Mouse (Mus musculus) left cerebral cortex, adult 8-10 months (tissue): ENCODE data around the gene Ptprcap. TPM values are rescaled to one million over a fixed set of nuclear protein-coding genes. Genes with fewer than 3 reads are reported as not detected.

Source experiments
- DNase-seq, 2 experiments: peaks; one replicate each; pipeline ENCODE4 v3.0.0; 2022; ENCODE audit warnings: low spot score in 2 of 2
- total RNA-seq, 4 experiments: library from RNA; stranded (reverse); gene quantifications; 2 replicates each; pipeline ENCODE4 v1.2.4; 2022

The Ptprcap gene
- total RNA-seq, 4 experiments from 2014 or later: 1.6 to 2.2 (median 1.8) TPM

DNA sequence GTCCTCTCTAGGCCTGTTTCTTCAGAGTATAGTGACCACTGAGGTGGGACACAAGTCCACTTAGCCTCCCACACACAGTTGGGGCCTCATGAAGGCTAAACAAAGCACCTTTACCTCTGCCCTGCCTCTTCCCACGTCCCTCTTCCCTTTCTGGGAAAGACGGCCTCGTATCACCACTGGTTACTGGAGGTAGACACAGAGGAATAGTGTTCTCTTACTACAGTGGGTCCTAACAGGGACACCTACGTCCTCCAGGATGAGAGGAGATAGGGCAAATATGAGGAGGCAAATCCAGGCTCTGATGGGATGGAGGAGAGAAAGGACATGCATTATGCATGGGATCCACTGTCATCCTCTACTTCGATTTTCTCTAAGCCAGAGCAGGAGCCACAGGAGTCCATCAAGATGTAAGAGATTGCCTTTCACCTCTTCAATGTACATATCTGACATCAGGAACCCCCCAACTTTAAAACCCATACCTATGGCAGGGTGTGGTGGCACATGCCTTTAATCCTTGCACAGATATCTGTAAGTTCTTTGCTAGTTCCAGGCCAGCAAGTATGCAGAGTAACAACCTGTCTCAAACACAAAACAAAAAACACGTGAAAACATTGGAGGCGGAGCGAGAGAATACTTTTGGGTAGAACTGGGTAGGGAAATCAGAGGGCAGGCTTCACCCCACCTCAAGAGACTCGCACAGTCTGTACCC lies 5.5 kb upstream of the Ptprcap start:
- no peak for DNase-seq

DNA sequence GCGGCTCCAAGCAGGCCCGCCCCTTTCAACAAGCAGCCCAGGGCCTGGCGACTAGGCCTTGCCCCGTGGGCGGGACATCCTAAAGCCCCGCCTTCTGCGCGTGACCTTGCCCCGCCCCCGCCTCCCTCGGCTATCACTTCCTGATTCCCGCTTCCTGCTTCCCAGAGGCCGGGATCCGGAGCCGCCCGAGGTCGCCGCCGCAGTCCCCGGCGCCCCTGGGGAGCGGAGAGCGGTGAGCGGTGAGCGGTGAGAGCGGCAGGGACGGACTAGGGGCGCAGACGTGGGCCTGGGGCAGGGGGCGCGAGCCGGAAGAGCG lies 5.0 kb upstream of the Ptprcap start, which contains the start of gene Coro1b:
Gene Coro1b, plus strand, starts transcription at position 129 of the 316 bp plus-strand sequence.
- peak; percentile 85 to 92 for DNase-seq

DNA sequence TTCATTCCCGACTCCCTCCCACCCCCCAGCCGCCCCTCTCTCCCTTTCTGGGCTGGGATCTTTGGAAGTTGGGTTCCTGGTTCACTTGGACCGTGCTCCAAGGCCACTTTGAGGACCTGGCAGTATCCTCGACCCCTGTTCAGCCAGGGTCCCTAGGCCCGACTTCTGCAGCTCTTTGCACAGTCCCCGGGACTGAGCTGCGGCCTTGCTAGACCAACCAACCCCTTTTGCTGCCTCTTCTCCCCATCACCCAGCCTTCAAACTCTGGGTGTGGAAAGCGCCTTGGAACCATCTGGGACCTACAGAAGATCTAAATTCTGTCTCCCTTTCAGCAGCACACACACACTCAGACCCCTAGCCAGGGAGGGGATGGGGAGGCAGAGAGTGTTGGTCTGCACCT lies 4.6 kb upstream of the Ptprcap start:
- no peak for DNase-seq

DNA sequence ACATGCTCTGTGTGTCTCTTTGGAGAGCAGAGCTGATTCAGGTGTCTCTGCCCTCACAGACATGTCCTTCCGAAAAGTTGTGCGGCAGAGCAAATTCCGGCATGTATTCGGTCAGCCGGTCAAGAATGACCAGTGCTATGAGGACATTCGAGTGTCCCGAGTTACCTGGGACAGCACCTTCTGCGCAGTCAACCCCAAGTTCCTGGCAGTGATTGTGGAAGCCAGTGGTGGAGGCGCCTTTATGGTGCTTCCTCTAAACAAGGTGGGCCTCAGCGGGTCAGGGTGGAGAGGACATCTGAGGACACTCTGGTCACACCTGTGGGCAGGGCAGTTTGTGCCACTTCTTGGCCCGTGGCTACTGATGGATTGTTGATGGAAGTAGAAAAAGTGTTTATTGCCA lies 4.1 kb upstream of the Ptprcap start:
- DNase-seq: no peak

GRCm38 (mm10) chr19:4149764-4150461 lies 3.5 kb upstream of the Ptprcap start:
- DNase-seq: no peak

- no peak for DNase-seq
These were observed 2.6 kb upstream of the Ptprcap start for GRCm38 (mm10) chr19:4150567-4151487.

DNA sequence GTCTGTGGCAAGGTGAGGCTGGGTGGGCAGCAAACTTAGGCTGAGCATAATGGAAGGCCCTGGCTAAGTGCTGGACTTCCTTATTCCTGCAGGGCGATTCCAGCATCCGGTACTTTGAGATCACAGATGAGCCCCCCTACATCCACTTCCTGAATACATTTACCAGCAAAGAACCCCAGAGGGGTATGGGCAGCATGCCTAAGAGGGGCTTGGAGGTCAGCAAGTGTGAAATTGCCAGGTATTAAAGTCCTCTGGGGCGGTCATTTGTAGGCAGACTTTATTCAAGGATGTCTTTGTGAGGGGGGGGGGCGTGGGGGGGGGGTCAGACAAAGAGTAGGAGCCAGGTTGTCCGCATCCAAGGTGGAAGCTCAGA lies 1.9 kb upstream of the Ptprcap start:
- no peak for DNase-seq

- DNase-seq: no peak
These were observed 1.5 kb upstream of the Ptprcap start for GRCm38 (mm10) chr19:4151898-4152297.

GRCm38 (mm10) chr19:4152445-4153231 lies 766 bp upstream of the Ptprcap start:
- no peak for DNase-seq

DNA sequence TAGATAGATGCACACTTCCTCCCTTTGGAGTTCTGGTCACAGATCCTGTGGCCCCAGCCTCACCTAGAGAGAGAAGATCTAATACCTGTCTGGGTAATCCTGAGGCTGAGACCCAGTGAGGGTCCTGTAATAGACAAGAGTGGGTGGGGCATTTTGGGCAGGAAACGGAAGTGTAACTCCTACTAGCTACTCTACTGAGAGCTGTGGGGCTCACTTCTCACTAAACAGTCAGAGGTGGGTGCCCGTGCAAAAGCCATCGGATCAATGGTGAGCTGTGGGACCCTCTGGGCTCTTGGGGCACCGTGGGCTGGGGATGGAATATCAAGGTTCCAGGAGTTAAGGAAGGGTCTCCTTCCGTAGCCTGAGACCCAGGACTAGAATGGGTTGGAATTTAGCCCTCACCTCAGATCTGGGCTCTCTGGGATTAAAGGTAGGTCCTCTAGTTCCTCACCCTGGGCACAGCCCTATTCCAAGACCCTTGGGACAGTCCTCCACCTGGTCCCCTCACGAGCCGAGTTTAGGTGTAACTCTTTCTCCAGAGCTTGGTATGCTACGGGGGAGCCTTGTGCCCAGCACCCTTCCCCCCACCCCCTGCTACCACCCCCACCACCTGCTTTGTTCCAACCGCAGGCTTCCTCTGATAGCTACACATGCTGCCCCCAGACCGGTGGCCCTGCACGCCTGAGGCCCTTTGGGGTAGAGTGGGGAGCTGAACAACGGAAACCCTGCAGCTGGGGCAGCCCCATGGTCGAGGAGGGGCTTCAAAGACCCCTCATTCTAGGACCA lies 1.2 kb downstream of the Ptprcap start:
- DNase-seq: no peak

GRCm38 (mm10) chr19:4155223-4156072 lies 2.0 kb downstream of the Ptprcap start:
- DNase-seq: no peak

- DNase-seq: no peak
These were observed 2.7 kb downstream of the Ptprcap start for GRCm38 (mm10) chr19:4156073-4156579.

- DNase-seq: no peak
These were observed 3.4 kb downstream of the Ptprcap start for GRCm38 (mm10) chr19:4156771-4157170.

DNA sequence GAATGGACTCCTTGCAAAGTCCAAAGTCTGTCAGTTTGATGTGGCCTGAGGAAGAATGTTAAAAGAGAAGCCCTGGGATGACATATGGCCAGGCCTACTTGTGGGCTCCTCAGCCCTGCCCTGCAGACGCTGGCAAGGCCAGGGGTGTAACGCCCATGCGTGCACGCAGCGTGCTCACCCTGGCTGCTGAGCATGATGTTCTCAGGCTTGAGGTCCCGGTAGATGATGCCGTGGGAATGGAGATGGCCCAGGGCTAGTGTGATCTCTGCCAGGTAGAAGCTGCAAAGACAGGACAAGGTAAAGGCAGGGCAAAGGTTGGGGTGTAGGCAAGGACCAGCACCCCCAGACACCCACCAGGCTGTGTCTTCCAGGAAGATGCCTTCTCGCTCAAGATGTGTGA lies 5.6 kb downstream of the Ptprcap start:
- no peak for DNase-seq

DNA sequence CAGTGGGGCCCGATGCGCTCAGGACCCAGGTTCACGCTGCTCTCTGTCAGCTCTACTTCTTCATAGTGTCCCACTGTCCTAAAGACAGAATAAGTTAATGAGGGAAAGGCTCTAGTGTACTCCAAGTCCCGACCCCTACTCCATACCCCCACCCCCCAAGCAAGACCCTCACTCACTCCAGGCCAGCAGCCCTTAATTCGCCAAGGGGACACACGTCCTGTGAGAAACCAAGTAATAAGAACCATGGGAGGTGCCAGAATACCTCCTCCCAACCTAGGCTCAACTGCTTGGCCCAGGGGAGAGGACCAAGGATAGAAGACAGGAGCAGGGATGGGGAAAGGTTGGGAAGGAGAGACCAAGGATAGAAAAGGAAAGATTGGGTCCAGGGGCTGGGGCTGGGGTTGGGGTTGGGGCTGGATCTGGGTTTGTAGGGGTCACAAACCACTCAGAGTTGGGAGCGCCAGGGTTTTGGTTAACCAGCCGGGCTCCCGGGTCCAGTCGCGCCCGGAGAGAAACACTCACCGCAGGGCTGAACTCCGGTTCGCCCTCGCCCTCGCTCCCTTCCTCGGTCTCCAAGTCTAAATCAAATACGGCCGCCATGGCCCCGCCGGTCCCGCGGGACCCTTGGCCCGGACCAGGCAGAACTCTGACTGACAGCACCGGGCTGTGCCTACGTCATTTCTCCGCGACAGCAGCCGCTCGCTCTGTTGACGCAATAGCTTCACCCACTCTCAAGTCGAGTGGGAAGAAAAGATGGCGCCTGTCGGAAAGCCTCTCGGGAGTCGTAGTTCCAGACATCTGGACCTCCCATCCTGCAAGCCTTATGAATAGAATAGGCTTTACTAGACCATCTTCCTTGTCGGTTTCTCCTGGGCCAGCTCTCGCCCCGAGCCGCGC lies 9.5 kb downstream of the Ptprcap start, which contains the start of gene Rps6kb2:
Gene Rps6kb2, minus strand, starts transcription at position 709 of the 897 bp plus-strand sequence.
- peak; percentile 96 to 97 for DNase-seq

DNA sequence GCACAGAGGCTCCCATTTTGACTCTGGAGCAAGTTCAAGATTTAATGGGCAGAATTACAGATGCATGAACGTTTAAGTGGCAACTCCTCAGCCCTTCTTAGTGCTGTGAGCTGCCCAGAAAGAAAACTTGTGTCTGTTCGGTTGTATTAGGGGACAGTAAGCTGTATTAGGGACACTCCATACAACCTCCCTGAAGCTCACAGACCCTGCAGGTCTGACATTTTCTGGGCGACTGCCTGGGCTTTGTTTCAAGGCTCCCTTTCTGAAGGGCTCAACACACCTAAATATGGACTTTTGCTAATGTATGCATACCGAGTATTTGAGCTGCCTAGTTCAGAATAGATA lies 10.1 kb downstream of the Ptprcap start:
- no peak for DNase-seq

DNA sequence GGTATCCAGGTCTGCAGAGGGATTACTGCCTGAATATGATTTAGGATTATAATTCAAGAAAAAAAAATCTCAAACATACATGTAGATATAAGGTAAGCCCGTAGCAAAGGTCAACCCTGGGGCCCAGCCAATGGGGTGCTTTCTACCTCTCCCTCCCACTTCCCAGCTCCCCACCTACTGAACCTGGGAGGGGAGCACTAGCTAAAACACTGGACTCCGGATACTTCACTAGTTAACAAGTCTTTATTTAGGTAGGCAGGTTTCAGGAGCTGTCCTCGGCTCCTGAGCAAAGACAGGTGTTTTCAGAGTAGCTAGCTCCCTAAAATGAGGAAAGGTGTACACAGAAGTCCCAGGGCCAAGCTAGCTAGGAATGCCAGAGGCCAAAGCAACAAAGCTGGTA lies 10.7 kb downstream of the Ptprcap start:
- no peak for DNase-seq

DNA sequence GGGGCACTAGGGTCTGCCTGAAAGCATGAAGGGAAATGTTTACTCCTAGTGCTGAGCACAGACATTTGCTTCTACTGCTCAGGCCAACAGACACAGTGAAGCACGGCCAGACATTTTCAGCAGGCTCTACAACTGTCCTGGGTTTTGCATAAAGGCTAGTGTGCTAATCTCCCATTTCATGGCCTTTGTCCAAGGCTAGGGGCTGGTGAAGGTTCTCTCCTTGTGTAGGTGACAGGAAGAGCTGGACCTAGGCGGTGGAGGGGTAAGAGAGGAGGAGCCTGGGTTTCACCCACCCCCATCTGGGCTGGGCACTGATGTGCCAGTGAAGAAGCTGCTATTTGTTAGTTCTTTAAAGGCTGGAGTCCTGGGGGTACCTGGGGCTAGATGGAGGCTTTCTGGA lies 11.3 kb downstream of the Ptprcap start:
- DNase-seq: no peak
